Mouse (Mus musculus) gastrocnemius, adult 2 months (tissue): Measurements from ENCODE around the gene Rnf115. TPM values are rescaled to one million over a fixed set of nuclear protein-coding genes. Genes with fewer than 3 reads are reported as not detected.

Experiments used
- DNase-seq: peaks from one replicate; pipeline ENCODE4 v3.0.0; 2022
- H3K27ac ChIP-seq: fragments of 200-600 bp; 2 replicates; pipeline ENCODE4 v1.8.1; 2022; ENCODE audit warnings: mild to moderate bottlenecking
- H3K4me3 ChIP-seq: fragments of 200-600 bp; 2 replicates; pipeline ENCODE4 v1.8.1; 2022; ENCODE audit warnings: mild to moderate bottlenecking, moderate library complexity
- CTCF ChIP-seq: fragments of 200-600 bp; IDR thresholded peaks from 2 replicates; pipeline ENCODE4 v1.8.1; 2022; ENCODE audit warnings: antibody characterized with exemption, mild to moderate bottlenecking, moderate library complexity
- intact Hi-C: fragments of 180-260 bp; cut with DNase I; formaldehyde crosslinking; loops from one replicate; pipeline ENCODE4 v1.15.1; 2025
- total RNA-seq, 2 experiments: library from RNA; stranded (reverse); gene quantifications; 2 replicates each; pipeline ENCODE4 v1.2.3; 2021

Gene Rnf115
- total RNA-seq, 2 experiments from 2014 or later, result 60.7 to 69.3 TPM

GRCm38 (mm10) chr3:96757691-96758090 is 30.2 kb downstream of the Rnf115 start:
- intact Hi-C loops, result loop anchor here (2.0 kb wide), 1 partner anchor 19 kb away; no protein-coding TSS in a partner anchor
- peak overlapping the region; percentile 77 for H3K4me3 ChIP-seq
- peak overlapping the region; percentile 90 for H3K27ac ChIP-seq
- peak; percentile 85 for DNase-seq
- TF ChIP-seq CTCF, result no peak

GRCm38 (mm10) chr3:96759695-96760094 is 32.2 kb downstream of the Rnf115 start:
- no peak for TF ChIP-seq CTCF
- peak; percentile 49 for DNase-seq
- intact Hi-C loops, result no loop called here

GRCm38 (mm10) chr3:96764528-96764927 is 37.1 kb downstream of the Rnf115 start:
- intact Hi-C loops, result no loop called here
- H3K27ac ChIP-seq, result peak overlapping the region; percentile 31; the same call in 1 of the 2 replicates
- no peak for DNase-seq

More at GRCm38 (mm10) chr3:96759695-96760094, 32.2 kb downstream of the Rnf115 start:
- Histone ChIP-seq H3K4me3 (peak overlapping the region; percentile 77), H3K27ac (peak overlapping the region; percentile 90)

GRCm38 (mm10) chr3:96769971-96770370 is 42.5 kb downstream of the Rnf115 start:
- no peak overlapping the region for H3K4me3 ChIP-seq
- TF ChIP-seq CTCF, result no peak
- intact Hi-C loops, result loop anchor here (5.0 kb wide), 1 partner anchor 33 kb away; no protein-coding TSS in a partner anchor
- H3K27ac ChIP-seq, result peak overlapping the region; percentile 10; the same call in 1 of the 2 replicates
- DNase-seq, result no peak

More at GRCm38 (mm10) chr3:96764528-96764927, 37.1 kb downstream of the Rnf115 start:
- no peak for TF ChIP-seq CTCF
- H3K4me3 ChIP-seq, result no peak overlapping the region

GRCm38 (mm10) chr3:96772949-96773348 is 45.5 kb downstream of the Rnf115 start:
- TF ChIP-seq CTCF, result peak; percentile 23; the same call in 1 of the 2 replicates
- intact Hi-C loops, result loop anchor here (5.0 kb wide), 1 partner anchor 36 kb away; no protein-coding TSS in a partner anchor
- Histone ChIP-seq H3K27ac (peak overlapping the region; percentile 71), H3K4me3 (no peak overlapping the region)
- peak; percentile 44 for DNase-seq

GRCm38 (mm10) chr3:96777120-96777519 is 49.7 kb downstream of the Rnf115 start:
- Histone ChIP-seq H3K27ac (no peak overlapping the region), H3K4me3 (no peak overlapping the region)
- intact Hi-C loops, result no loop called here
- TF ChIP-seq CTCF, result no peak
- no peak for DNase-seq

GRCm38 (mm10) chr3:96782236-96782635 is 54.8 kb downstream of the Rnf115 start:
- Histone ChIP-seq H3K27ac (peak overlapping the region; percentile 13; the same call in 1 of the 2 replicates), H3K4me3 (no peak overlapping the region)
- intact Hi-C loops, result no loop called here
- no peak for TF ChIP-seq CTCF
- DNase-seq, result no peak

GRCm38 (mm10) chr3:96787784-96788183 is 60.3 kb downstream of the Rnf115 start:
- Histone ChIP-seq H3K27ac (peak overlapping the region; percentile 29; the same call in 1 of the 2 replicates), H3K4me3 (no peak overlapping the region)
- no peak for DNase-seq
- TF ChIP-seq CTCF, result no peak
- intact Hi-C loops, result no loop called here

GRCm38 (mm10) chr3:96788506-96788905 is 61.0 kb downstream of the Rnf115 start:
- intact Hi-C loops, result no loop called here
- H3K27ac ChIP-seq, result peak overlapping the region; percentile 29; the same call in 1 of the 2 replicates
- no peak for TF ChIP-seq CTCF
- no peak overlapping the region for H3K4me3 ChIP-seq
- DNase-seq, result peak; percentile 73

- DNase-seq, result no peak
- no peak overlapping the region for H3K4me3 ChIP-seq
- intact Hi-C loops, result no loop called here
- TF ChIP-seq CTCF, result no peak
- H3K27ac ChIP-seq, result no peak overlapping the region
Measured at GRCm38 (mm10) chr3:96800254-96800653, 72.8 kb downstream of the Rnf115 start.

- TF ChIP-seq CTCF, result no peak
- Histone ChIP-seq H3K27ac (no peak overlapping the region), H3K4me3 (no peak overlapping the region)
- intact Hi-C loops, result no loop called here
- no peak for DNase-seq
Measured at GRCm38 (mm10) chr3:96802214-96802613, 74.8 kb downstream of the Rnf115 start.

GRCm38 (mm10) chr3:96808136-96808535 is 80.7 kb downstream of the Rnf115 start:
- H3K27ac ChIP-seq, result no peak overlapping the region
- no peak for TF ChIP-seq CTCF
- no peak overlapping the region for H3K4me3 ChIP-seq
- intact Hi-C loops, result no loop called here
- DNase-seq, result no peak

GRCm38 (mm10) chr3:96808651-96809050 is 81.2 kb downstream of the Rnf115 start:
- TF ChIP-seq CTCF, result no peak
- DNase-seq, result no peak
- intact Hi-C loops, result no loop called here
- no peak overlapping the region for H3K4me3 ChIP-seq
- no peak overlapping the region for H3K27ac ChIP-seq

GRCm38 (mm10) chr3:96811232-96811631 is 83.8 kb downstream of the Rnf115 start:
- intact Hi-C loops, result loop anchor here (10.0 kb wide), 1 partner anchor 94 kb away; the partner anchor contains the start of genes Gja5 and Gpr89
- no peak overlapping the region for H3K4me3 ChIP-seq
- H3K27ac ChIP-seq, result no peak overlapping the region
- DNase-seq, result no peak
- no peak for TF ChIP-seq CTCF
